Mouse (Mus musculus) stomach, postnatal 0 days (tissue): ENCODE measurements at regions not wholly inside any gene's neighbourhood (a gene's known extent, or its start where the extent isn't known, plus 50 kb on each side); places are given as distances from the start of the nearest gene placed in this dataset.

ENCODE experiments used
- ATAC-seq: fragments of 200-750 bp; cut with Nextera tagmentation; 2 replicates; pipeline ENCODE4 v1.8.0; 2017; ENCODE audit not compliant: low FRiP score, low TSS enrichment
- DNase-seq: peaks from one replicate; pipeline ENCODE4 v3.0.0-alpha.2; 2016; ENCODE audit warnings: low spot score
- H3K27ac ChIP-seq: fragments of 300-500 bp; sonication (generic); replicated peaks from 2 replicates; pipeline ENCODE4 v1.5.1; 2014; ENCODE audit warnings: mild to moderate bottlenecking, control low read depth
- H3K27me3 ChIP-seq: fragments of 300-500 bp; sonication (generic); 2 replicates; pipeline ENCODE4 v1.6.1; 2014; ENCODE audit warnings: low read length; ENCODE audit not compliant: control insufficient read depth, insufficient read depth
- H3K36me3 ChIP-seq: fragments of 300-500 bp; sonication (generic); 2 replicates; pipeline ENCODE4 v1.6.1; 2014; ENCODE audit warnings: low read length, mixed read lengths; ENCODE audit not compliant: control insufficient read depth, insufficient read depth
- H3K4me1 ChIP-seq: fragments of 300-500 bp; sonication (generic); replicated peaks from 2 replicates; pipeline ENCODE4 v1.6.1; 2014; ENCODE audit warnings: antibody characterized with exemption; ENCODE audit not compliant: control insufficient read depth, insufficient read depth
- H3K4me2 ChIP-seq: fragments of 300-500 bp; sonication (generic); replicated peaks from 2 replicates; pipeline ENCODE4 v1.6.1; 2014; ENCODE audit warnings: low read depth, mild to moderate bottlenecking, control low read depth, moderate library complexity
- H3K4me3 ChIP-seq: fragments of 300-500 bp; sonication (generic); 2 replicates; pipeline ENCODE4 v1.5.1; 2014; ENCODE audit warnings: low read depth, low read length, control low read depth
- H3K9ac ChIP-seq: fragments of 300-500 bp; sonication (generic); 2 replicates; pipeline ENCODE4 v1.6.1; 2014; ENCODE audit warnings: mild to moderate bottlenecking, low read length, control low read depth, mixed read lengths
- H3K9me3 ChIP-seq: fragments of 300-500 bp; sonication (generic); 2 replicates; pipeline ENCODE4 v1.6.1; 2016; ENCODE audit warnings: low read length; ENCODE audit not compliant: control insufficient read depth
- CTCF ChIP-seq: IDR thresholded peaks from 2 replicates; pipeline ENCODE4 v1.5.1; 2016; ENCODE audit warnings: antibody characterized with exemption, low read depth, mild to moderate bottlenecking, moderate library complexity
- EP300 ChIP-seq: optimal IDR thresholded peaks from 2 replicates; pipeline ENCODE3; 2016; ENCODE audit warnings: antibody characterized with exemption
- WGBS: fragments of 180-500 bp; shearing (Covaris S2); extraction: QIAGEN DNeasy Blood & Tissue Kit; methylation state at CpG from one replicate; pipeline ENCODE4 v1.1.7; 2014; 5-methylcytosine and 5-hydroxymethylcytosine counted together

- TF ChIP-seq EP300 (no peak), CTCF (no peak)
- no peak for DNase-seq
- no peak for ATAC-seq
- no peaks in the 10 kb centered on the region for H3K4me1 ChIP-seq
- H3K4me2 ChIP-seq: no peak overlapping the region
- no peak overlapping the region for H3K4me3 ChIP-seq
- H3K27ac ChIP-seq: no peak overlapping the region
- no peaks in the 10 kb centered on the region for H3K9me3 ChIP-seq
- no peaks in the 10 kb centered on the region for H3K27me3 ChIP-seq
- H3K36me3 ChIP-seq: no peaks in the 10 kb centered on the region
- H3K9ac ChIP-seq: no peak overlapping the region
- WGBS: 44% methylated on average over 4 of the region's 4 CpGs
Observed at GRCm38 (mm10) chr8:33997676-33998075, 113.9 kb downstream of the Gm10131 start.

GRCm38 (mm10) chr8:33992946-33993345, 118.6 kb downstream of the Gm10131 start:
- Histone ChIP-seq H3K27me3 (no peaks in the 10 kb centered on the region), H3K9me3 (no peaks in the 10 kb centered on the region), H3K36me3 (no peaks in the 10 kb centered on the region), H3K4me3 (no peak overlapping the region), H3K27ac (no peak overlapping the region), H3K9ac (no peak overlapping the region), H3K4me2 (no peak overlapping the region), H3K4me1 (no peaks in the 10 kb centered on the region)
- TF ChIP-seq EP300: no peak
- TF ChIP-seq CTCF: no peak
- DNase-seq: peak; percentile 78
- ATAC-seq: peak; percentile 88
- 28% methylated on average over 11 of the region's 11 CpGs for WGBS

DNA sequence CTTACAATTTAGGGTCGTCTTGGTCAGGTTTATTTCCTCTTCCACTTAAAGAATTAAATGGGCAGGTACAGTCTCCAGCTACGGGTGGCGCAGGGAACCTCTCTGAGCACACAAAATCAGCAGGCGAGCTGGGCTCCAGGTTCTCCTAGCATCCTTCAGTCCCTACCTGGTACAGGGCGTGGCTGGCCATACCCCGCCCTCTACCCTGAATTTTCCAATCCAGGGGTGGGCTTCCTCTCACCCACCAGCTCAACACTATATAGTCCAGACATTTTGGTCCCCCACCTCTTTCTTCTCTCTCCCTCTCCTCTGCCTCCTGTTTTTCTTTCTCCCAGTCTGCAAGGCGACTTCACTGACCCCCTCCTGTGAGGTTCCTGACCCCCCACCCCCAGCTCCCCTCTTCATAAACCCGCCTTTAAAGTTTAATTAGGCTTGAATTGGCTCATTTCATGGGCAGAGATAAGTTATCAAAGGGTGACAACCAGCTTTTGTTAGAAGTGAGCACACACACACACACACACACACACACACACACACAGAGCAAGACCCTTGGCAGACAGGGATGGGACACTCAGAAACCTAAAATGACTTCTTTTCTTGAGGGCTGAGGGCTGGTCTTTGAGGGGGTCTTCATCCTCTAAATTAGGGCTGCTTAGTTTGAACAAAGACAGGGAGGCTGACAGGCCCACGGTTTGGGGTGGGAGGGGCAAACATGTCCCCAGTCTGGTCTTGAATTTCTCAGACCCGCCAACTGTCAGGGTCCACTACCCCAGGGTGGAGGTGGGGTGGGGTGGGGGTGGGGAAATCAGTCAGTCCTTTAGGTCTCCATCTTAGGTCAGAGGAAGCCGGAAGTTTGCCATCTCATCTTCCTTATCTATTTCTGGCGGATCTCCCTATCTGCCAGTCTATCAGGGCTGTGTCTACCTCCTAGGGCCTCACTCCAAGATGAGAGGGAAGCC, 119.3 kb downstream of the Gm10131 start:
- H3K9me3 ChIP-seq: no peaks in the 10 kb centered on the region
- 61% methylated on average over 12 of the region's 12 CpGs for WGBS
- no peak overlapping the region for H3K4me2 ChIP-seq
- H3K9ac ChIP-seq: no peak overlapping the region
- no peaks in the 10 kb centered on the region for H3K4me1 ChIP-seq
- no peaks in the 10 kb centered on the region for H3K36me3 ChIP-seq
- TF ChIP-seq EP300 (no peak), CTCF (no peak)
- no peak overlapping the region for H3K4me3 ChIP-seq
- H3K27me3 ChIP-seq: no peaks in the 10 kb centered on the region
- no peak for ATAC-seq
- no peak overlapping the region for H3K27ac ChIP-seq
- DNase-seq: no peak

DNA sequence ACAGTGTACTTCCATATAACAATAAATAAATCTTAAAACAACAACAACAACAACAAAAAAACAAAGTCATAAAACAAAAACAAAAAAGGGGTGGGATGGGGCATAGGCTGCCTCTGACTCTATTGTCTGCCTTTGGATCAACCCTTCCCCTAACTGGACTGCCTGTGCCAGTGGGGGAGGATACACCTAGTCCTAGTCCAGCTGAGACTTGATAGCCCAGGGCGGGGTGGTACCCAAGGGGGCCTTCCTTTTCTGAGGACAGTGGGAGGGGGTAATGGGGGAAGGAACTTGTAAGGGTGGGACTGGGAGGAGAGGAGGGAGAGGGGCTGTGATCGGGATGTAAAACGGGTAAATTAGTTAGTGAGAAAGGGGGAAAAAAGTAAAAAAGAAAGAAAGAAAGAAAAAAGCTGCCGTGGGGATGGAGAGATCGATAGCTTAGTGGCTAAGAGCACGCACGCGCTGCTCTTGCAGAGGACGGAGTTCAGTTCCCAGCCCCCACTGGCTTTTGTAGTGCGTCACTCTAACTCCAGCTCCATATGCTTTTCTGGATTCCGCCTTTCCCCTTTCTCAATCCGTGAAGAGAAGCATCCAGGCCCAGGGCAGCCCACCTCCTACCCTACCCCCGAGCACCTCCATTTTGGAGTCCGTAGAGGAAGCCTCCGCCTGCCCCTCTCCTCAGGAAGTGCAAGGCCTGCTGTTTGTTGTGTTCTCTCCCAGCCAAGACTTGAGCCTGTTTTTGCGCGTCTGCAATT, 120.2 kb downstream of the Gm10131 start:
- no peak overlapping the region for H3K27ac ChIP-seq
- WGBS: 45% methylated on average over 17 of the region's 17 CpGs
- H3K36me3 ChIP-seq: no peaks in the 10 kb centered on the region
- ATAC-seq (no peak), DNase-seq (peak; percentile 48)
- H3K9me3 ChIP-seq: no peaks in the 10 kb centered on the region
- H3K4me2 ChIP-seq: no peak overlapping the region
- H3K4me3 ChIP-seq: no peak overlapping the region
- TF ChIP-seq CTCF: no peak
- no peak for TF ChIP-seq EP300
- H3K9ac ChIP-seq: no peak overlapping the region
- no peaks in the 10 kb centered on the region for H3K27me3 ChIP-seq
- no peaks in the 10 kb centered on the region for H3K4me1 ChIP-seq

DNA sequence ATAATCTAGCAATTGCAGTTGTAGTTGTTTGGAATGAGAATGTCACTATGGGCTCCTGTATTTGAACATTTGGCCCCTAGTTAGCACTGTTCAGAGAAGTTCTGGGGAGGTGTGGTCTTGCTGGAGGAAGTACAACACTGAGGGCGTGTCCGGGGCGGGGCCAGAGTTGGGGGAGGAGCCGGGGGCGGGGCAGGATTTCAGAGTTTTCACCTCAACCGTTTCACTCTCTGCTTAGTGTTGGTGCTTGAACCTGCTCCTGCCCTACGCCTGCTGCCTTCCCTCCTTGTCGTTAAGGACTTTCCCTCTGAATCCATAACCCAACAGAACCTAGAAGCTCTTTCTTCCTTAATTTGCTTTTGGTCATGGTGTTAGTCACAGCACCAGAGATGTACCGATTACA, 121.5 kb downstream of the Gm10131 start:
- Histone ChIP-seq H3K9ac (no peak overlapping the region), H3K4me3 (no peak overlapping the region), H3K9me3 (no peaks in the 10 kb centered on the region), H3K27ac (no peak overlapping the region), H3K4me1 (no peaks in the 10 kb centered on the region), H3K4me2 (no peak overlapping the region), H3K27me3 (no peaks in the 10 kb centered on the region), H3K36me3 (no peaks in the 10 kb centered on the region)
- TF ChIP-seq EP300: no peak
- TF ChIP-seq CTCF: no peak
- 62% methylated on average over 9 of the region's 9 CpGs for WGBS
- ATAC-seq: 0 out of 2 replicates have a peak, but pooled peaks have one; percentile 32
- peak; percentile 85 for DNase-seq
